Mouse (Mus musculus) heart, postnatal 25 days (tissue): ENCODE results near the gene Cdc37. TPM values are rescaled to one million over a fixed set of nuclear protein-coding genes. Genes with fewer than 3 reads are reported as not detected.
"Not testable (repeated sequence)": the region's sequence is repeated elsewhere in the genome, so short reads cannot be mapped to it uniquely, and the experiment has no call there.

ENCODE experiments used
- DNase-seq: peaks from one replicate; pipeline ENCODE4 v3.0.0; 2022; ENCODE audit warnings: low spot score
- intact Hi-C: fragments of 180-260 bp; cut with DNase I; formaldehyde crosslinking; loops from one replicate; pipeline ENCODE4 v1.15.1; 2025
- total RNA-seq, 2 experiments: library from RNA; stranded (reverse); gene quantifications; 2 replicates each; pipeline ENCODE4 v1.2.3; 2021

The Cdc37 gene
- total RNA-seq = 100 to 1,000 TPM; 158 to 160 TPM

DNA sequence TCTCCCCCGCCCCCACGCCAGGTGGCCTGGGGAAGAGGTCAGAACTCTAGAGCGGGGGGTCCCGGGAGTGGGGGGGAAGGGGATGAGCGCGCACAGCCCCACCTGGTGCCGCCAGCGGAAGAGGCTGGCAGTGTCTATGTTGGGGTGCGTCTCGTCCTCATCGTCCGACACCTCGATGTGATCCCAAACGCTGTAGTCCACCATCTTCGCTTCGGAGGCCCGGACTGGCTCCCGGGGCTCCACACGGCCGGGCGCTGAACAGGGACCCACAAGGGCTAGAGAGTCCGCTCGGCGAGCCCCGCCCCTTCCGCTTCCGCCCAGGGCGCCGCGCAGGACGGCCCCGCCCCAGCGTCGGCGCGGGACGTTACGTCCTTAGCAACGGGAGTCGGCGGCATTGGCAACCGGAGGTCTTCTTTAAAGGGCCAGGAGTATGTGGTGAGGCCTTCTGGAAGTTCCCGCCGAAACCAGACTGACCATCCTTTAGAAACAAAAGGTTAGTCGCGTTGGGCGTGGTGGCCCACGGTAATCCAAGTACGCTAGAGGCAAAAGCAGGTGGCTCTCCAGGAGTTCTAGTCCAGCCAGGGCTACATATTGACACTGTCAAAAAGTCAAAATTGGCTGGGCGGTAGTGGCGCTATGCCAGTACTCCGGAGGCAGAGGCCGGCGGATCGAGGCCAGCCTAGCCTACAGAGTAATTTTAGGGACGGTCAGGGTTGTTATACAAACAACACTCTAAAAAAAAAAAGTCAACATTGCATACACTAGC, at the start of gene Cdc37:
Gene Cdc37 (minus strand): TSS at position 329 of the 766 bp plus-strand sequence.
- DNase-seq = peak; percentile 89
- intact Hi-C loops = no loop called here

DNA sequence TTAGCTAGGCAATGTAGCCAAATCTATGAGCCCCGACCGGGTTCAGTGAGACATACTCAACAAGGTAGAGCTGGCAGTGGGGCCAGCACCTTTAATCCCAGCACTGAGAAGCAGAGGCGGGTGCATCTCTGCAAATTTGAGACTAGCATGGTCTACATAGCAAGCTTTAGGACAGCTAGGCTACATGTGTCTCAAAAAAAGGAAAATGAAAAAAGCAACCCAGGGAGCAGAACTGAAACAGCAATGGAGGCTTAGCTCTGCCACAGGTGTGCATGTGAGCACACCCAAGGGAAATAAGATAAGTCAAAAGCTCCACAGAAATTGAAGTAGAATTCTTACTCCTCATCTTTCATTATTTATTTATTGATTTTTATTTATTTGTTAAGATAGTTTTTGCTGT, 49.2 kb upstream of the Cdc37 start:
- intact Hi-C loops = no loop called here
- no peak for DNase-seq

DNA sequence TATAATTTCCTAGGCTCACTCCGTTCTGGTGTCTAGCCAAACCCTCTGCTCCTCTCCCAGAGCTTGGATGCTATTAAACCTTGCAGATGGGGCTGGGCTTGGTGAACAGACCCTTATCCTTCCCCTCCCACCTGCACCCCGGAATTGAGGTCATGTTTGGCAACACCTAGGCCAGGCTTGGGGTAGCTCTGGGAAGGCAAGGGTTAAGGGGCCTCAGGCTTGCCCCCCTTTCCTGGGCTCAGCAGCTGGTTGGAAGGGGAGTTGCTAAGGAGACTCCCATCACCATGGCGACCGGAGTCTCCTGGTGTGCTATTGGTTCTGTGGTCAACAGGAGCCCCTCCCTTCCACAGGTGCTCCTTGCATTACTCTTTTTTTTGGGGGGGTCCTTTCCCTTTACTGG, 48.2 kb upstream of the Cdc37 start:
- DNase-seq = no peak
- intact Hi-C loops = no loop called here

DNA sequence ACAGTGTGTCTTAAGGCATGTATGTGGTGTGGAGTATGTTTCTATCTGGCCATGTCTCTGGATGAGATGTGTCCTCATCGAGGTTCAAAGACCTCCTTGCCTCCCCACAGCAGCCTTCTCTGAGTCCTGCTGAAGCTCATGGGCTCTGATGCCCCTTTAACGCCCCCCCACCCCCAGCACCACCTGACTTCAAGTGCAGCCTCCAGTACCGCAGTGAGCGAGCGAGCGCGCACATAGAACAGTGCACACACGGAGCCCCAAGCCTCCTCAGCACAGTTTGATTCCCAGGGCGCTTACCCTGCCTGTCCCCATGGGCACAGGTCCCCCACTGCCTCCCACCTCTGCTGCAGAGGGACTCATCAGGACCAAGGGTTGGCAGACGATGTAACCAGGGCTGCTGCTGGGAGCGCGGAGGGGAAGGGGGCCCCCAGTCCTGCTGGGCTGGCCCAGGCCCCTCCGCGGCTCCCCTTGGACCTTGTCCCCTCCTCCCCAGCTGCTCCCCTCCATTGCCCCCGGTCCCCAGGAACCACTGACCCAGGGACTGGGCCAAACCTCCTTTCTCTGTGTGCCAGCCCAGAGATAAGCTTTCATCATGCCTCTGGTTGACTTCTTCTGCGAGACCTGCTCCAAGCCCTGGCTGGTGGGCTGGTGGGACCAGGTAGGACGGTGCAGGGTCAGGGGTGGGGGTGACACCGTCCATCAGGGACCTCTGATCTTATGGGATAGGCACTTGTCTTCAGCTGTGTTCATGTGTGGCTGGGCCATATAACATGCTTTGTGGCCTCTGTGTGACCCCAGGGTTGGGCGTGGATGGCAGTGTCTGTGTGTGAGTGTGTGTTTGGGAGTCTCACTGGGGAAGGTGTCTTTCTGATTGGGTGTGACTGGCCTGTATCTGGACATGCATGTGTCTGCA, 47.0 kb upstream of the Cdc37 start:
- no peak for DNase-seq
- intact Hi-C loops = no loop called here

DNA sequence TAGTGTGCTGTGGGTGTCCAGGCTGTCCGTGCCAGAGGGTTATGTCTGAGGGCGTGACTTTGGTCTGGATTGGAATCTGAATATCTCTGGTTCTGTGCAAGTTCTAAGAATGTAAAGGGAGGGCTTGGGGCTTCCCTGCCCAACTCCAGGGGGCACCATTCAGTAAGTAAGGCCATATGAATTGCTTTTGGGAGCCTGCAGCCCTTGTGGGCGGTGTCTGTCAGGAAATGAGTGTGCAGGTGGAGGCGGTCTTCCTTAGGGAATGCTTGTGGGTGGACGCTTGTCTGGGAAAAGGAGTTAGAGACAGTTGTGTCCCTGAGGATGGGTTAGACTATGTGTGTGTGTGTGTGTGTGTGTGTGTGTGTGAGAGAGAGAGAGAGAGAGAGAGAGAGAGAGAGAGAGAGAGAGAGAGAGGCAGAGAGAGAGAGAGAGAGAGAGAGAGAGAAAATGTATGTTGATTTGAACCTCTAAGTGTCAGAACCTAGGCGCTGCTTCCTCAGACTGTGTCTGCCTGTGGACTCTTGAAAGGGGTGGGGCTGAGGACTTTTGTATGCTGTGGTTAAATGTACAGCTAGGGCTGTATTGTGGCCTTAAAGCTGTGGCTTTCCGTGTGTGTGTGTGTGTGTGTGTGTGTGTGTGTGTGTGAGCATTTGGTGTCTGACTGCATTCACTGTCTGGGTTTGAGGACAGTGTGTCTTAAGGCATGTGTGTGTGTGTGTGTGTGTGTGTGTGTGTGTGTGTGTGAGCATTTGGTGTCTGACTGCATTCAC, 46.1 kb upstream of the Cdc37 start:
- intact Hi-C loops = not testable (repeated sequence)

DNA sequence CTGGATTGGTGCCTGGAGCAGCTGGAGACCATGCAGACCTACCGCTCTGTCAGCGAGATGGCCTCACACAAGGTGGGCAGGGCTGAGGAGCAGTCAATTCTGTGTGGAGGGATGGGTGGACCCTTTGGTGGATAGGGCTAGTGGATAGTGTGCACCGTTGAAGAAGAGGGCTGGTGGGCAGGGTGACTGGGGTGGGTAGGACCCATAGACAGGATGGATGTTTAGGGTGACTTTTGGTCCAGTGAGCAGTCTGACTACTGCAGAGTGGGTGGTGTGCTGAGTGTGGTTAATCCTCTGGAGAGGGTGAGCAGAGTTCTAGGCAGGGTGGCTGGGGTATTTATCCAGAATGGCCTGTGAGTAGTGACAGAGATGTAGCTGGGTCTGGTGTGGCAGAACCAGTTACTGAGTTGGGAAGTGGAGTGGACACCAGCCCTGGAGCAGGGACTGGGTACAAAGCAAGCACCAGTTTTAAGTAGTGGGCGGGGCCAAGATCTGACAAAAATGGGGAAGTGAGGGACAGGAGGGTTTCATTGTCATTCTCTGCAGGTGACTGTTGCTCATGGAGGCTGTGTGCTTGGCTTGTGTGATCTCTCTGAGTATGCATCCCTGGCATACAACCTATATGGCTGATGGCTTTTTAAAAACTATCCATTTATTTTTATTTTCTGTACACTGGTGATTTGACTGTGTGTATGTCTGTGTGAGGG, 45.2 kb upstream of the Cdc37 start:
- intact Hi-C loops = no loop called here
- no peak for DNase-seq

More for the DNA sequence above, 46.1 kb upstream of the Cdc37 start:
- not testable (repeated sequence) for DNase-seq

DNA sequence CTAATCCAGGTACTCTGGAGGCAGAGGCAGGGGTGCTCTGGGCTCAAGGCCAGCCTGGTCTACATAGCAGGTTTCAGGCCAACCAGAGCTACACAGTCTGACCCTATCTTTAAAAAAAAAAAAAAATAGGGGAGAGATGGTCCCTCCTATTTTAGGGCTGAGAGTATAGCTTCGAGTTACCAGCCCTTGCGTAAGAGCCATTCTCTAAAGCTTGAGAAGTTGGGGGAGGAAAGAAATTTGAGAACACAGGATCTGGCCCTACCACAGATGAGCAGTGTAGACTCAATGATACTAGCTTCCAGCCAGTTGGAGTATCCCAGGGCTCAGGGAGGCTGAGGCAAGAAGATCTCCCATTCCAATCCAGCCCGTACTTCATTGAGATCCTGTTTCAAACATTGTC, 44.0 kb upstream of the Cdc37 start:
- intact Hi-C loops = no loop called here

DNA sequence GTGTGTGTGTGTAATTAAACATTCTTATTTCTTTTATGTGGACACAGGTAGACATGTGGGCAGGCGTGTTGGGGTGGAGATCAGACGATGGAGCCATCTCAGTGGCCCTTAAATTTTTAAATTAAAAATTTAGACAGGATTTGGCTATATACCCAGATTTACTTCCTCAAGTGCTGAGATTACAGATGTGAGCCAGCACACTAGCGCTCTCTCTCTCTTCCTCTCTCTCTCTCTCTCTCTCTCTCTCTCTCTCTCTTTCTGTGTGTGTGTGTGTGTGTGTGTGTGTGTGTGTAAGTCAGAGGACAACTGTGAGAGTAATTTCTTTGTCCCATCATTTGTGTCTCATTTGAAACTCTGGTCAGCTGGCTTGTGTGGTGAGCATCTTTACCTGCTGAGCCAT, 40.9 kb upstream of the Cdc37 start:
- no peak for DNase-seq
- intact Hi-C loops = no loop called here

More for the DNA sequence above, 44.0 kb upstream of the Cdc37 start:
- DNase-seq = no peak

DNA sequence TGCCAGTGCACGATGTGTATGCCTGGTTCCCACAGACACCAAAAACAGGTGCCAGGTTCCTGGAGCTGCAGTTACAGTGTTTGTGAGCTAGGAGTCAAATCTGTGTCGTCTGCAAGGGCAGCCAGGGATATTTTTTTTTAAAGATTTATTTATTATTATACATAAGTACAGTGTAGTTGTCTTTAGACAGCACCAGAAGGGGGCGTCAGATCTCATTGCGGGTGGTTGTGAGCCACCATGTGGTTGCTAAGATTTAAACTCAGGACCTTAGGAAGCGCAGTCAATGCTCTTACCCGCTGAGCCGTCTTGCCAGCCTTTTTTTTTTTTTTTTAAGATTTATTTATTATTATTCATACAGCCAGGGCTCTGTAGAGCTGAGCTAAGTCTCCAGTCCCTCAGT, 40.1 kb upstream of the Cdc37 start:
- intact Hi-C loops = no loop called here
- no peak for DNase-seq

DNA sequence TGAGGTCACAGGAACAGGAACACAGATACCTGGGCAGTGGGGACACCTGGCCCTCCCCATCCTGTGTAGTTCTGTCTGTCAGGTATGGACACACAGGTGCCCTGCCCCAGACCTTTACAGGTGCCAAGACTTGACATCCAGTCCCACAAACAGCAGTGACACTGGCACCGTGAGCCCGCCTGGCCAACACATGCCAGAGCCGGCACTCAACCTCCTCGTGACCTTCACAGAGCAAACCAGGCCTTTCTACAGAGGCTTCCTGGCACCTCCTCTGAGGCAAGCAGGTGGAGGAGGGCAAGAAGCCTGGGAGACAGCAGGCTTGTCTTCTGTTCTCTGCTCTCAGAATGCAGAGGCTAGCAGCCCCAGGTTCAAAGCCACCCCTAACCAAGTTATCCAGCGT, 35.7 kb upstream of the Cdc37 start:
- intact Hi-C loops = no loop called here
- no peak for DNase-seq

DNA sequence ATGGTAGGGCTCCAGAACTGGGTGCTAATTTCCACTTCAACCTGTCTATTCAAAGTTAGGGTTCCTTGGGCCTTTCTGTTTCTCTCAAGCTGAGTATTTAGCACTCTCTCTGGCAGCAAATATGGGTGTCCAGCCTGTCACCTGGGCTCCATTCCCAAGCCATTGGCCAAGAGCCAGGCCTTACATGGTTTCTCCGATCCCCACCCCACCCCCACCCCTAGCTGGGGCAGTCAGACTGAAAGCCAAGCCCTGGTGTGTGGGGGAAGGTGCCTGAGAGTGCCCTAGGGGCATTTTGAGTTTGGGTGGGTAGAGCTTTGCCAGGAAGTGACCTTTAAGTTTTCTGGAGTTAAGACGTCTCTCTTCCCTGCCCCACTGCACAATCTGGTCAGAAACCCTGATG, 35.0 kb upstream of the Cdc37 start:
- intact Hi-C loops = no loop called here
- DNase-seq = peak; percentile 36

DNA sequence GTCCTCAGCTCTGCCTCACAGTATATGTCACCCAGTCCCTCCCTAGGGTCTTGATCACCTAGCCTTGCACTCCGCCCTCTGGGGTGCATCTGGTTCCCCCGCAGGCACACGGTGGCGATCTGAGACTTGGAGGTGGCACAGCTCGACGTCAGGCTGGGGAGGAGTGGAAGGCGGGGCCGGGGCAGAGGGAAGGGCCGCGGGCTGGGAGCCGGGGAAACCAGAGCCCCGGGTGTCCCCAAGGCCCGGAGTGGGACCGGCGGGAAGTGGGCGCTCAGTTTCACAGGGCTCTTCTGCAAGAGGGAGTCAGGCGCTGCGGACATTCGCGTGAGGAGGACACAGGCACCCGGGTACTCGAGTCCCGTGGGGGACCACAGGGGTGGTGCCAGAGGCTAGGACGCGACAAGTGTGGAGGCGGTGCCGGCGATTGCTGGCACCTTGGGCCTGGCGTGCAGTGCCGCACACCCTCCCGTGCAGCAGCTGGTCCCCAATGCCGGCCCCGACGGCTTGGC, 34.2 kb upstream of the Cdc37 start:
- intact Hi-C loops = no loop called here
- peak; percentile 58 for DNase-seq

DNA sequence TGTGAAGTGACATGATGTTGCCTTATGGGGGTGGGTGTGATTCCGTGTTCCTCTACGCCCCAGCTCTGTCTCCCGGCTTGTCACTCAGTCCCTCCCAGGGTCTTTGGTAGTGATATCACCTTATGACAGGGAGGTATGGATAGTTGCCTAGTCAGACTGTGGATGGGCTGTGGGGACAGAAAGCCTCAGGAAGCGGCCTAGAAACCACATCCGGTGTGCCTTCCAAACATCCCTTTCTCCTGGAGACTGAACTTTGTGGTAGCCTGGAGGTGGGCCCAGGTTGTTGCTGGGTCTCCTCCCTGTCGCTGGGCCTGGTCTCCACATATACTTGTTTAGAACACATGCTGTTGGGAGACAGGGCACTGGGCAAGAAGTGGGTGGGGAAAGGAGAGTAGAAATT, 33.6 kb upstream of the Cdc37 start:
- no peak for DNase-seq
- intact Hi-C loops = no loop called here

DNA sequence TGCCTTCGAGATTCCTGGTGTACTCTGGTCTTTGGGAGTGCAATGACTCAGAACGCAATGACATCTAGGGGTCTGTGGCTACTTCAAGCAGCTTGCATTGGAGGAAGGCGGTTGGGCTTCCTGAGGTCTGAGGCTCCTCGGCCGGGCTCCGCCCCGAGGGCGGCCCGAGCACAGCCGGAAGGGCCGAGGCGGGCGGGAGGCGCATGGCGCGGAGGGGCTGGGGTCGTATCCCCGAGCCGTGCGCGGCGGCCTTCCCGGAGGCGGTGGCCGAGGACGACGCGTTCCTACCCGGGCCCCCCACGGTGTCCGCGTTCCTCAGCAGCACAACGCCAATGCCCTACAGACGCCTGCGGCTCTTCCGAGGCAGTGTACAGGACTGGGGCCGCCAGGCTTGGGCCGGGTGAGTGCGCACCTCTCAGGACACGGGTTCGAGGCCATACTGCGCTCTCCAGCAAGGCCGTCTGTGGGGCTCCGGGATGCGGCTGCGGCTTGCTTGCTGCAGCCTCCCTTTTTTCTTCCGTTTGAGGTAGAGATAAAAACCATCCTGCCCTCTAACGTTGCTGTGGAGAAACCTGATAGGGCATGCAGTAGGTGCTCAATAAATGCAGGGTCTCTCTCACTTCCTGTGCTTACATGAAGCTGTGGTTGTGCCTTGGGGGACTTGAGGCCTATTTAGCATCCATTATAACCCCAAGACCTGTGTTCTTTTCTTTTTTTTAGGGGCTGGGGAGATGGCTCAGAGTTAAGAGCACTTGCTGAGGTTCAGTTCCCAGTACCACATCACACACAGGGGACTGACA, 31.8 kb upstream of the Cdc37 start:
- peak; percentile 34 for DNase-seq
- intact Hi-C loops = no loop called here

DNA sequence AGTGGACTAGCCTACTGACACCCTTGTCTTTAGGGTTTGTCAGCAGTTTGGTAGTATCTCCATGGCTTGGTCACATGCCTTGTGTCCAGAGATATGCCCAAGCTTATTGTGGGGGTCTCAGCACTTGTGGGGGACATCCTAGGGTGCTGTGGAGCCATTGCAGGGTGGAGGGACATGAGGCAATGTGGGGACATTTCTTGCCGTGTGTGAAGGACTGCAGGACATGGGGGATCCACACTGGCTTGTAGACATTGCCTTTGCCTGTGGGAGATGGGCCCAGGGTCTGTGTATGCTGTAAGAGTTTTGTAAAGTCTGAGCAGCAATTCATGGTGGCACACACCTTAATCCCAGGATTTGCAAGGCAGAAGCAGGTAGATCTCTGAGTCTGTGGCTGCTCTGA, 31.1 kb upstream of the Cdc37 start:
- intact Hi-C loops = no loop called here
- no peak for DNase-seq

DNA sequence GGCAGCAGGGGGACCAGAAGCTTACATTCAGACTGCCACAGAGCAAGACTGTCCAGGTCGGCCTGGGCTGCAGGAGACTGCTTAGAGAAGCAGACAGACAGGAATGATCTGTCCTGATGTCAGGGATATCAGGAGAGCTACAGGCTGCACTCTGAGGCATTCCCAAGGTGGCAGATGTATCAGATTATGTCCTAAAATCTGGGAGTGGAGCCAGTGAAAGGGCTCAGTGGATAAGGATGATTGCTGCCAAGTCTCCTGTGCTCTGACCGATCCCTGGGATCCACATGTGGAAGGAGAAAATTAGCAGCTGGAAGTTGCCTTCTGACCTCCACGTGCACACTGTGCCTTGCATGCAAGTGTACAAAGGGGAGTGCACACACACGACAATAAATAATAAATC, 30.6 kb upstream of the Cdc37 start:
- intact Hi-C loops = no loop called here
- no peak for DNase-seq

DNA sequence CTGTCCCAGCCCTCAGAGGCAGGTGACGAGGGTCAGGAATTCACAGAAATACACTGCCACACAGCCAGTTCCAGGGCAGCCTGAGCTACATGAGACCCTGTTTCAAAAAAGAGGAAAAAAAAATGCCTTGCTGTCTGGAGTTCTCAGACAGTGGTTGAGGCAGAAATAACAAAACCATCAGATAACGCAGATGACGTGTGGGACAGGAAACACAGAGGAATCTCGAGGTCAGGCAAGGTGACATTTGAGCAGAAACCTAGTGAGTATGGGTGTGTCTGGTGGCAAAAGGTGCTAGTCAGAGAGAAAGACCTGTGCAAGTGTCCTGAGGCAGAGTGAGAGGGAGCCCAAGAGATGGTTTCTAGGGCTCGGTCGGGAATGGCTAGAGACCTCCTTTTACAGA, 22.6 kb upstream of the Cdc37 start:
- DNase-seq = no peak
- intact Hi-C loops = no loop called here

DNA sequence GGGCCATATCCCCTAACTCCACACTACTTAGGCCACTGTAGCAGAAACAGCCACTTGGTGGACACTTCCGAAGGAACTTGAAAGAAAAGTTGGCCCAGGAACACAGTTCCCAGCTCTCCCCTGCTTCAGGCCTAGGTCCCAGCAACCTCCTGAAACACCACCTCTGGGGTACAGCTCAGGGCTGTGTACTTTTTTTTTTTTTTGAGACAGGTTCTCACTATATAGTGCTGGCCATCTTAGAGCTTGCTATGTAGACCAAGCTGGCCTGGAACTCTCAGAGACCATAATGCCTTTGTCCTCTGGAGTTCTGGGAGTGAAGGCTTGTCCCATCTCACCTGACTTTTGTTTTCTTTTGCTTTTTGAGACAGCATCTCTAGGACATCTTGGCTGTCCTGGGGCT, 19.4 kb upstream of the Cdc37 start:
- intact Hi-C loops = no loop called here
- no peak for DNase-seq
